Mouse (Mus musculus) induced T-regulatory cell, adult 2 months (primary cell): ENCODE measurements at regions not wholly inside any gene's neighbourhood (a gene's known extent, or its start where the extent isn't known, plus 50 kb on each side); places are given as distances from the start of the nearest gene placed in this dataset.

Source experiments
- DNase-seq: peaks from one replicate; pipeline ENCODE4 v3.0.0-alpha.2; 2012; ENCODE audit warnings: low read depth

DNA sequence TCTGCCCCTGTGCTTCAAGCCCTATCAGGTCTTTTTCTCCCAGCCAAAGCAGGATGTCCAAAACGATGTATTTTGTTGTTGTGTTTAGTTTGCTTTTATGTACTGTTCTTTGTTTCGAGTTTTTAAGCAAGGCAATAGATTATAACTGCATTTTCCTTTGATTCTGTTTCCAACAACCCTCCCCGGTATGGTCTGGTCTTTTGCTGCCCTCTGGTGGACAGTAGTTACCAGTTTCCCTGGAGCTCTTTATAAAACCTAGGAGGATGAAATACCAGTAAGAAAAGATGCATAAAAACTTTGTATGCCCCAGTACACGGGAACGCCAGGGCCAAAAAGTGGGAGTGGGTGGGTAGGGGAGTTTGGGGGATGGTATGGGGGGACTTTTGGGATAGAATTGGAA is 73.9 kb upstream of the Itm2a start:
- DNase-seq, result peak; percentile 65

- DNase-seq, result no peak
Observed at GRCm38 (mm10) chrX:107469242-107469641, 66.1 kb upstream of the Itm2a start.
